Mouse (Mus musculus) C2C12 (cell line): ENCODE data around the gene Ptpro.

Experiments
- CEBPB ChIP-seq: IDR thresholded peaks from one replicate; pipeline ENCODE4 v1.6.1; 2011; ENCODE audit warnings: low read depth, mild to moderate bottlenecking, control low read depth, moderate library complexity
- CTCF ChIP-seq: IDR thresholded peaks from one replicate; pipeline ENCODE4 v1.5.1; 2011; ENCODE audit not compliant: control insufficient read depth, insufficient read depth, insufficient read length
- FOSL1 ChIP-seq: IDR thresholded peaks from one replicate; pipeline ENCODE4 v1.8.0; 2011; ENCODE audit warnings: mild to moderate bottlenecking, low read length; ENCODE audit not compliant: poor library complexity, insufficient read depth, severe bottlenecking
- MAX ChIP-seq: IDR thresholded peaks from one replicate; pipeline ENCODE4 v1.6.1; 2011; ENCODE audit warnings: mild to moderate bottlenecking, control low read depth
- MYOD1 ChIP-seq: IDR thresholded peaks from one replicate; pipeline ENCODE4 v1.6.1; 2011; ENCODE audit warnings: low read depth; ENCODE audit not compliant: control insufficient read depth, insufficient read length
- MYOG ChIP-seq: IDR thresholded peaks from one replicate; pipeline ENCODE4 v1.6.1; 2011; ENCODE audit not compliant: control insufficient read depth, insufficient read length; ENCODE audit errors: extremely low read depth
- USF1 ChIP-seq: IDR thresholded peaks from one replicate; pipeline ENCODE4 v1.6.1; 2011; ENCODE audit warnings: low read depth, mild to moderate bottlenecking, control low read depth, moderate library complexity

DNA sequence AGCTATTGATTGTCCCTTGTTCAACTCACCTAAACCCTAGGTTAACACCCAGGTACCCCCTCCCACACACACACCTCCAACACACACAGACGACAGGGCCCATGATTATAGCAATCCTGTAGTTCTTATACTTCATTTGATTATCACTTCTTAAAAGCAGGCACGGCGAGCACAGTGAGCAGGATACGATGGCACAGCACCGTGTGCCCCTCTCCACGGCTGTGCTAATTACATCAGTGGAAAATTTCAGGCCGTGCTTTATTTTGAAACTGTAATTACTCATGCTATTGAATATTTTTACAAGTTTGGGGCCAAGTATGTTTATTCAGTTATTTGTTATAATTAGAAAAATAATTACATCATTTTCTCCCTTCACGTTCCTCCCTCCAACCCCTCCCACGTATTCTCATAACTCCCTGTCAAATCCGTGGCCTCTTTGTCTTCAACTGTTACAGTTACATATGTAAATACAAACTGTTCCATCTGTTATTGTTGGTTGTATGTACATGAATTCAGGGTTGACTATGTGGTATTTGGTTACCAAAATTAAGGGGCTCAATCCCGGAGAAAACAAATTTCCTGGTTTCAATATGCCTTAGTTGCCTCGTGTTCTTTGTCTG is 66.2 kb downstream of the Ptpro start:
- TF ChIP-seq CTCF (no peak), CEBPB (no peak), MYOG (no peak), MAX (no peak), MYOD1 (no peak), USF1 (no peak), FOSL1 (no peak)
